Mouse (Mus musculus) hindbrain, embryonic 16.5 days (tissue): ENCODE measurements around the gene Trip11. TPM values are rescaled to one million over a fixed set of nuclear protein-coding genes. Genes with fewer than 3 reads are reported as not detected.

Experiments used
- ATAC-seq: fragments of 200-750 bp; cut with Nextera tagmentation; 2 replicates; pipeline ENCODE4 v1.8.0; 2017; ENCODE audit warnings: moderate TSS enrichment, moderate library complexity
- H3K27ac ChIP-seq: fragments of 300-500 bp; sonication (generic); 2 replicates; pipeline ENCODE4 v1.5.1; 2014; ENCODE audit warnings: low read depth, mild to moderate bottlenecking, control low read depth, low read length, moderate library complexity
- H3K27me3 ChIP-seq: fragments of 300-500 bp; sonication (generic); replicated peaks from 2 replicates; pipeline ENCODE4 v1.6.1; 2014; ENCODE audit warnings: low read length; ENCODE audit not compliant: control insufficient read depth, insufficient read depth
- H3K36me3 ChIP-seq: fragments of 300-500 bp; sonication (generic); 2 replicates; pipeline ENCODE4 v1.6.1; 2014; ENCODE audit warnings: mild to moderate bottlenecking, low read length, moderate library complexity, mixed read lengths; ENCODE audit not compliant: control insufficient read depth, insufficient read depth
- H3K4me1 ChIP-seq: fragments of 300-500 bp; sonication (generic); 2 replicates; pipeline ENCODE4 v1.6.1; 2014; ENCODE audit warnings: low read depth, low read length; ENCODE audit not compliant: control insufficient read depth, insufficient read depth
- H3K4me2 ChIP-seq: fragments of 300-500 bp; sonication (generic); 2 replicates; pipeline ENCODE4 v1.6.1; 2014; ENCODE audit warnings: mild to moderate bottlenecking, low read length, control low read depth, moderate library complexity
- H3K4me3 ChIP-seq: fragments of 300-500 bp; sonication (generic); 2 replicates; pipeline ENCODE4 v1.5.1; 2014; ENCODE audit warnings: mild to moderate bottlenecking, low read length, control low read depth, moderate library complexity
- H3K9ac ChIP-seq: fragments of 300-500 bp; sonication (generic); 2 replicates; pipeline ENCODE4 v1.6.1; 2014; ENCODE audit warnings: low read depth, mild to moderate bottlenecking, control low read depth, low read length, moderate library complexity
- H3K9me3 ChIP-seq: fragments of 300-500 bp; sonication (generic); 2 replicates; pipeline ENCODE4 v1.6.1; 2014; ENCODE audit warnings: mild to moderate bottlenecking, low read length, moderate library complexity; ENCODE audit not compliant: control insufficient read depth
- WGBS: fragments of 180-500 bp; shearing (Covaris S2); extraction: QIAGEN DNeasy Blood & Tissue Kit; methylation state at CpG from one replicate; pipeline ENCODE4 v1.1.7; 2014; 5-methylcytosine and 5-hydroxymethylcytosine counted together
- polyA plus RNA-seq: library from polyadenylated mRNA; unstranded; fragments of >200 nt; fragmentation: Nextera tagmentation; extraction: Ambion mirVana; gene quantifications from 2 replicates; pipeline ENCODE4 v1.2.1, GENCODE M21; 2015

Gene Trip11
- polyA plus RNA-seq, 1 experiment from 2014 or later = 21.8 TPM

DNA sequence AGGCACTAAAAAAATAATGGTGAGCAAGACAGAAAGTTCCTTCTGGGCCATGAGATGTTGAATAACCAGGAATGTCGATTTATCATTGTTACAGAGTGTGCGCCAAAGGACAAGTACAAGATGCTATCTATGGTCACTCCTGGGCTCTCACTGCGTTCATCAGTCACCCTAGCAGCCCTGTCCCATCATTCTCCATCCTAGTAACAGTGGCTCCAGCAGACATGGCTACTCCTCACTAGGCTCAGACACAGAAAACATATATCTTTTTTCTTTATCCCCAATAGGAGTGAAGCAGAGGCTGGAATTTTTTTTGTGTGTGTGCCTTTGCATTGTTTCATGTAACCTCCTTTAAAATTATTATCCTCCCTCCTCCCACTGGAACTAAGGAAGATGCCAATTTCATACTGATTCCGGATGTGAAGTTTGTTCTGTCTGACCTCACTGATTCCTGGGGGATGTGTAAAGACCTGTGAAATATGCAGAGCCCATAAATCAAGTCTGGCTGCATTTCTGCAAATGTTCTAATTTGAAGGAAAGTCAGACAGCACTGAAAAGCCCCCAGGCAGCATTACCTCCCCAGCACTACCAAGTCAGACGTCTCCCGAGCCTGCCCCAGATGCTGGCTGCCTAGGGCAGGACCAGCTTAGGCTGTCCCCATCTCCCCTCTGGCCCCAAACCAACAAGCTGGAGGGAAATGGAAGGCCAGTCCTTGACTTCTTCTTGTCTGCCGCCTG lies 114.7 kb downstream of the Trip11 start:
- Histone ChIP-seq H3K27me3 (no peaks in the 10 kb centered on the region), H3K4me1 (no peaks in the 10 kb centered on the region), H3K9me3 (no peaks in the 10 kb centered on the region), H3K4me2 (no peak overlapping the region), H3K36me3 (no peaks in the 10 kb centered on the region), H3K27ac (no peak overlapping the region), H3K4me3 (no peak overlapping the region), H3K9ac (no peak overlapping the region)
- WGBS = 71% methylated on average over 7 of the region's 7 CpGs
- ATAC-seq = no peak

DNA sequence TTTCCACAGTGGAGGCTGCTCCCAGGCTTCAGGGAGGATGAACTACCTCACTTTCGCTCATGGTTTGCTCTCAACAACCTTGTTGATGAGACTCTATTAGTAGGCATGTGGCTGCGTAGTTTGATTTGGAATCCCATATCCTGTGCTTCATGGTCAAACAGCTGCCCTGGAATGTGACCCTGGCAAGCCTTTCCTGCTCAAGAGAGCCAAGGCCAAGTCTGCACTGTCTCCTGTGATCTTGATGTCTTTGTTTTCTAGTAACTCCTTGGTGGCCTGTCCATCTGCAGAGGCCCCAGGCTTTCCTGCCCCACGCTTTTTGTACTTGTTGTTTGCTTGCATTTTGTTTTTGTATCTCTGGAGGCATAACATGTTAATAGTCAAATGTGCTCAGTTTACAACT lies 118.6 kb downstream of the Trip11 start:
- Histone ChIP-seq H3K27me3 (no peaks in the 10 kb centered on the region), H3K9ac (no peak overlapping the region), H3K4me1 (no peaks in the 10 kb centered on the region), H3K4me3 (no peak overlapping the region), H3K9me3 (no peaks in the 10 kb centered on the region), H3K4me2 (no peak overlapping the region), H3K27ac (no peak overlapping the region), H3K36me3 (no peaks in the 10 kb centered on the region)
- WGBS = 91% methylated on average over 3 of the region's 3 CpGs
- ATAC-seq = no peak

DNA sequence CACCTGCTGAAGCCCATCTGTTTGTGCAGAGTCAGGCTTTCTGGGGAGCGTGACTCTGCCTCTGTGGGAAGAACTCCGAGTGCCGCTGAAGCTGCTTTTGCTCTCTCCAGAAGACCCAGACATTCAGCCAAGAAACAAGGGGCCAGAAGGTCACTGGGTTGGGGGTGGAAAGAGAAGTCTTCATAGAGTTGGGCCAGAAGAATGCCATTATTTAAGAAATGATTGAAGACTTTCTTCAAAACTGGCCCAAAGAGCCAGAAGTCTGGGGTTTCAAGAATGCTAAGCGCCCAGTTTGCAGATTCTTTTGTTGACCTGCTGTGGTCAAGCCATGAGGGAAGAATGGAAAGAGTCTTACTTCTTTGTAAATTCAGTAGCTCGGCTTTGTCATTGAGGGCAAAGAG lies 119.8 kb downstream of the Trip11 start:
- no peaks in the 10 kb centered on the region for H3K27me3 ChIP-seq
- no peak overlapping the region for H3K4me3 ChIP-seq
- H3K4me1 ChIP-seq = no peaks in the 10 kb centered on the region
- no peak for ATAC-seq
- H3K27ac ChIP-seq = no peak overlapping the region
- H3K9ac ChIP-seq = no peak overlapping the region
- H3K36me3 ChIP-seq = no peaks in the 10 kb centered on the region
- H3K4me2 ChIP-seq = no peak overlapping the region
- H3K9me3 ChIP-seq = no peaks in the 10 kb centered on the region
- 60% methylated on average over 5 of the region's 5 CpGs for WGBS

DNA sequence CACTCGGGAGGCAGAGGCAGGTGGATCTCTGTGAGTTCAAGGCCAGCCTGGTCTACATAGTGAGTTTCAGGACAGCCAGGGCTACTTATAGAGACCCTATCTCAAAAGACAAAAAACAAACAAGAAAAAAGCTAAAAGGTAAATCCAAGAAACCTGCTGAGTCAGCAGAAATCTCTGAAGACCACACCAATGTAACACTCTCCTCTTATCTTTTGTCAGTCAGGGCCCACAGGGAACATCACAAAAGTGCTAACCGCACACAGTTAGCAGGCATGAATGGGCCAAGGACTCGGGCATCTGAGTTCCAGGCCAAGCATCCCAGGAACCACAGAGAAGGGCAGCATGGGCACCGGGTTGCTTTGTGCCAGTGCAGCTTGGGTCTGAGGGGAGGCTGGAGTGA lies 120.4 kb downstream of the Trip11 start:
- Histone ChIP-seq H3K4me1 (no peaks in the 10 kb centered on the region), H3K4me3 (no peak overlapping the region), H3K27ac (no peak overlapping the region), H3K36me3 (no peaks in the 10 kb centered on the region), H3K4me2 (no peak overlapping the region), H3K9ac (no peak overlapping the region), H3K9me3 (no peaks in the 10 kb centered on the region), H3K27me3 (no peaks in the 10 kb centered on the region)
- WGBS = 91% methylated on average over 4 of the region's 4 CpGs
- no peak for ATAC-seq

DNA sequence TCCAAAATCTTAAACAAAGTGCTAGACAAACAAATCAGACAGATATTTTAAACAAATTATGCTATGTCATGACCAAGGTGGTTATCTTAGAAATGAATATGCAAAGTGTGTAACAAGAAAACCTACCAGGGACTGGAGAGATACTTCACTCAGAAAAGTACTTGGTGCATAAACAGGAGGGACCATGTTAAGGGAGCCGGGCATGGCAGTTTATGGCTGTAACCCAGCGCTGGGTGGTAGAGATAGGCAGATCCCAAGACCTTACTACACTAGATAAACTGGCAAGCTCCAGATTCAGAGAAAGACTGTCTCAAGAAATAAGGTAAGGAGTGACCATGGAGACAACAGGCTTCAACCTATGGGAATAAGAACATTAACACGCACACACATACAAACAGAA lies 123.3 kb downstream of the Trip11 start:
- no peaks in the 10 kb centered on the region for H3K9me3 ChIP-seq
- no peak for ATAC-seq
- no peak overlapping the region for H3K9ac ChIP-seq
- WGBS = 93% methylated on average over 3 of the region's 3 CpGs
- no peak overlapping the region for H3K4me2 ChIP-seq
- no peak overlapping the region for H3K27ac ChIP-seq
- H3K36me3 ChIP-seq = no peaks in the 10 kb centered on the region
- no peaks in the 10 kb centered on the region for H3K4me1 ChIP-seq
- no peak overlapping the region for H3K4me3 ChIP-seq
- H3K27me3 ChIP-seq = no peaks in the 10 kb centered on the region

DNA sequence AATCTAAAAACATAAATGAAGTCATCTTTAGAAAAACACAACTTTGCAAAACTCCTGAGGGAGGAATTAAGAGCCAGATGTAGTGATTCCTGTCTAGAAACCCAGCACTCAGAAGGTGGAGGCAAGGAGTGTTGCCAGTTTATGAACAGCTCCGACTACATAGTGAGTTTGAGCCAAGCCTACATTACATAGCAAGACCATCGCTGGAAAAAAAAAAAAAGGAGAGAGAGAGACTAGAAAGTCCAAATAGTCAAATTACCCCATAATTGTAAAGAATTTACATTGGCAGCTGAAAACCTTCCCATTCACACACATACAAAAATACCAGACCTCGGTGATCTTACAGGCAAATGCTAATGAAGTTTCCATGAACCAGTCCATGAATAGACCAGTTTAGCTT lies 123.8 kb downstream of the Trip11 start:
- Histone ChIP-seq H3K4me1 (no peaks in the 10 kb centered on the region), H3K36me3 (no peaks in the 10 kb centered on the region), H3K4me3 (no peak overlapping the region), H3K9me3 (no peaks in the 10 kb centered on the region), H3K27me3 (no peaks in the 10 kb centered on the region), H3K9ac (no peak overlapping the region), H3K27ac (no peak overlapping the region), H3K4me2 (no peak overlapping the region)
- WGBS = 80% methylated on average over 3 of the region's 3 CpGs
- no peak for ATAC-seq

Other genes starting within 250 kb of the Trip11 start
- 0.46 and 0.53 TPM in 2 replicates for gene Tc2n, start 194.7 kb downstream of the Trip11 start, polyA plus RNA-seq
- 18.4 and 21.0 TPM in 2 replicates for gene Fbln5, start 94.2 kb downstream of the Trip11 start, polyA plus RNA-seq
- gene Atxn3, start 45.0 kb upstream of the Trip11 start, polyA plus RNA-seq = 9.0 and 9.7 TPM in 2 replicates
- 30.1 and 31.8 TPM in 2 replicates for gene Cpsf2, start 62.7 kb upstream of the Trip11 start, polyA plus RNA-seq
- gene Slc24a4, start 215.5 kb upstream of the Trip11 start, polyA plus RNA-seq = 2.2 and 3.1 TPM in 2 replicates